Mouse (Mus musculus): ENCODE results near the gene Galk1. TPM values are rescaled to one million over a fixed set of nuclear protein-coding genes. Genes with fewer than 3 reads are reported as not detected.

The Galk1 gene
- total and polyA plus RNA-seq, 3 experiments: 253 to 326 TPM; not detected in 1

DNA sequence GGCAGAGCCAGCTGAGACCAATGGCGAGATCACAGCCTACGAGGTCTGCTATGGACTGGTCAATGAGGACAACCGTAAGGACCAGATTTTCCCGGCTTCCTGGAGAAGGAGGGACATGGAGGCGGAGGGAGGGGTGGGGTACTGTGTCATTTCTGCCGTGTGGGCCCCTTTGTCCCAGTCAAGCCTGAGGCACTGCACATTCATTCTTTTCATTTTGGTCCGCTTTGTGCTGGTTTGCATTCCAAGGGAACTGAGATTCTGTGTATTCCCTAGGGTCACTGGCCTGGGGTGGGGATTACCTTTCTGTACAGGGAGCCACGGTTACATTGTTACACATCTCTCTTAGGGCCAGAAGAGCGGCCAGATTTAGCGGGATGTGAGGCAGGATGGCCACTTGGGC is 11.9 kb downstream of the Galk1 start:
- no peak overlapping the region for H3K4me3 ChIP-seq (ENCODE audit: control insufficient read depth in 1 of 2, insufficient read depth in 1 of 2, low read depth in 2 of 2, low read length in 2 of 2)
- no peaks in the 10 kb centered on the region; the same call in 1 of the 2 replicates for H3K79me2 ChIP-seq (ENCODE audit: control insufficient read depth, insufficient read depth, low read length, poor library complexity)
- H3K9me3 ChIP-seq (replicated peaks; ENCODE audit: insufficient read depth, low read length): no peaks in the 10 kb centered on the region
- no peak for TF ChIP-seq KAT2A (conservative IDR thresholded peaks at IDR 0.05; ENCODE audit: low read depth, low read length)
- no peak for TF ChIP-seq MAFK (IDR thresholded peaks at IDR 0.05; ENCODE audit: borderline replicate concordance, low read depth, low read length)
- TF ChIP-seq JUND (IDR thresholded peaks at IDR 0.05; ENCODE audit: low read depth, low read length): no peak
- TF ChIP-seq POLR2AphosphoS5 (IDR thresholded peaks at IDR 0.05; ENCODE audit: borderline replicate concordance, low read depth, low read length): no peak
- TF ChIP-seq E2F4 (IDR thresholded peaks at IDR 0.05; ENCODE audit: borderline replicate concordance, low read depth, low read length): no peak
- TF ChIP-seq BHLHE40 (IDR thresholded peaks at IDR 0.05; ENCODE audit: borderline replicate concordance, low read depth, low read length): no peak
- TF ChIP-seq MAZ (IDR thresholded peaks at IDR 0.05; ENCODE audit: low read depth, low read length): no peak
- TF ChIP-seq TBP (IDR thresholded peaks at IDR 0.05; ENCODE audit: low read depth, low read length): no peak
- TF ChIP-seq GATA1 (IDR thresholded peaks at IDR 0.05; ENCODE audit: low read depth, low read length): no peak
- no peak for TF ChIP-seq MYC (IDR thresholded peaks at IDR 0.05; ENCODE audit: low read depth, low read length)
- no peak for TF ChIP-seq MEF2A (IDR thresholded peaks at IDR 0.05; ENCODE audit: extremely low read depth, insufficient replicate concordance, low read depth, low read length, poor library complexity, severe bottlenecking)
- no peak for TF ChIP-seq ZKSCAN1 (IDR thresholded peaks at IDR 0.05; ENCODE audit: low read depth, low read length)
- TF ChIP-seq ELF1 (IDR thresholded peaks at IDR 0.05; ENCODE audit: low read depth, low read length): no peak
- no peak for TF ChIP-seq POLR2A (IDR thresholded peaks at IDR 0.05; ENCODE audit: control insufficient read depth in 1 of 2, insufficient read depth in 1 of 2, low read depth in 1 of 2, low read length in 2 of 2, poor library complexity in 1 of 2)
- no peak for TF ChIP-seq MYB (IDR thresholded peaks at IDR 0.05; ENCODE audit: low read depth, low read length)
- no peak overlapping the region for H3K27ac ChIP-seq (ENCODE audit: control insufficient read depth, low read depth, low read length)
- H3K4me1 ChIP-seq (ENCODE audit: control insufficient read depth in 1 of 2, insufficient read depth in 2 of 2, low read length in 2 of 2): peaks cover 6 to 17% of the 10 kb centered on the region in 2 experiments
- no peak for DNase-seq (ENCODE audit: low read depth, low spot score)
- H3K27me3 ChIP-seq (ENCODE audit: control insufficient read depth in 1 of 2, insufficient read depth in 2 of 2, low read length in 2 of 2): no peaks in the 10 kb centered on the region
- H3K36me3 ChIP-seq (ENCODE audit: control insufficient read depth in 1 of 2, insufficient read depth in 2 of 2, low read length in 2 of 2): peaks cover 0 to 8% of the 10 kb centered on the region in 2 experiments; a peak in 2 of 4 replicates
- H3K9ac ChIP-seq (ENCODE audit: control insufficient read depth, low read depth, low read length, poor library complexity, severe bottlenecking): no peak overlapping the region

DNA sequence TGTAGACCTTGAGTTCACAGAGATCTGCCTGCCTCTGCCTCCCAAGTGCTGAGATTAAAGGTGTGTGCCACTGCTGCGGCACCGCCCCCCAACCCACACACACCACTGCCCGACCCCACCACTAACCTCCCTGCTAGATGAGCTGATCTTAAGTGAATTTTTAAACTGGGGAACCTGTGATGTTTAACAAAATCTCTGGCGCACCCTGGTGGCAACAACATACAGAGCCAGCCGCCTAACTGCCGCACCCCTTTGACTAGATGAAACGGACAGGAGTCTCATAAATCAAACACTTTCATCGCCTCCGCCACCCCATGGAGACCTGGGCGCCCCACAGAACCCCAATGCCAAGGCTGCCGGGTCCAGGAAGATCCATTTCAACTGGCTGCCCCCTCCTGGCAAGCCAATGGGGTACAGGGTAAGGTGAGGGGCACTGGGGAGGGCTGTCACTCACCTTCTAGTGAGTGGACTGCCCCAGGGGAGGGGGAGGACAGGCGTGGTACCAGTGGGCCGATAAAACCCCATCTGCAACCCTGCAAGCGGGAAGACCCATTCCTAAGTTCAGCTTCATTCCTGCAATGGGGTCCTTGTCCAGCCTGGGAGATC is 12.9 kb downstream of the Galk1 start:
- H3K27me3 ChIP-seq (ENCODE audit: control insufficient read depth in 1 of 2, insufficient read depth in 2 of 2, low read length in 2 of 2): no peaks in the 10 kb centered on the region
- TF ChIP-seq SIN3A (IDR thresholded peaks at IDR 0.05; ENCODE audit: low read length) (peak; percentile 53; the same call in 1 of the 2 replicates), ZC3H11A (IDR thresholded peaks at IDR 0.05; ENCODE audit: low read depth, low read length) (peak; percentile 82), POLR2AphosphoS5 (IDR thresholded peaks at IDR 0.05; ENCODE audit: borderline replicate concordance, low read depth, low read length) (no peak), SMC3 (IDR thresholded peaks at IDR 0.05; ENCODE audit: low read depth, low read length) (peak; percentile 94), MAFK (IDR thresholded peaks at IDR 0.05; ENCODE audit: borderline replicate concordance, low read depth, low read length) (no peak), MAX (IDR thresholded peaks at IDR 0.05; ENCODE audit: low read length) (no peak), BHLHE40 (IDR thresholded peaks at IDR 0.05; ENCODE audit: borderline replicate concordance, low read depth, low read length) (peak; percentile 15; the same call in 1 of the 2 replicates), ZNF384 (IDR thresholded peaks at IDR 0.05; ENCODE audit: low read depth, low read length) (peak; percentile 30; the same call in 1 of the 2 replicates), TCF12 (IDR thresholded peaks at IDR 0.05; ENCODE audit: low read depth, low read length) (0 out of 2 replicates have a peak, but pooled peaks have one; percentile 27), ETS1 (IDR thresholded peaks at IDR 0.05; ENCODE audit: low read depth, low read length) (no peak), POLR2A (IDR thresholded peaks at IDR 0.05; ENCODE audit: control insufficient read depth in 1 of 2, insufficient read depth in 1 of 2, low read depth in 1 of 2, low read length in 2 of 2, poor library complexity in 1 of 2) (no peak), CTCF (IDR thresholded peaks at IDR 0.05 in 2 of 3, conservative IDR thresholded peaks at IDR 0.05 in 1 of 3; ENCODE audit: control insufficient read depth in 1 of 3, insufficient read depth in 1 of 3, low read depth in 2 of 3, low read length in 3 of 3, poor library complexity in 1 of 3, severe bottlenecking in 1 of 3) (peak; percentile 54 to 96 (median 87)), POLR2AphosphoS2 (IDR thresholded peaks at IDR 0.05; ENCODE audit: low read length) (no peak), ELF1 (IDR thresholded peaks at IDR 0.05; ENCODE audit: low read depth, low read length) (no peak), MAZ (IDR thresholded peaks at IDR 0.05; ENCODE audit: low read depth, low read length) (peak; percentile 60), CHD1 (IDR thresholded peaks at IDR 0.05; ENCODE audit: low read depth, low read length) (no peak), CHD2 (IDR thresholded peaks at IDR 0.05; ENCODE audit: low read length) (no peak), EP300 (IDR thresholded peaks at IDR 0.05; ENCODE audit: low read depth in 1 of 2, low read length in 2 of 2) (no peak; a peak in 1 of 4 replicates), ZKSCAN1 (IDR thresholded peaks at IDR 0.05; ENCODE audit: low read depth, low read length) (no peak), MEF2A (IDR thresholded peaks at IDR 0.05; ENCODE audit: extremely low read depth, insufficient replicate concordance, low read depth, low read length, poor library complexity, severe bottlenecking) (no peak), RAD21 (IDR thresholded peaks at IDR 0.05; ENCODE audit: low read depth, low read length) (peak; percentile 89), RCOR1 (IDR thresholded peaks at IDR 0.05; ENCODE audit: low read depth, low read length) (0 out of 2 replicates have a peak, but pooled peaks have one; percentile 49), TBP (IDR thresholded peaks at IDR 0.05; ENCODE audit: low read depth, low read length) (peak; percentile 19; the same call in 1 of the 2 replicates)
- H3K4me3 ChIP-seq (ENCODE audit: control insufficient read depth in 1 of 2, insufficient read depth in 1 of 2, low read depth in 2 of 2, low read length in 2 of 2): peak overlapping the region; percentile 5 to 33; a peak in 3 of 4 replicates
- DNase-seq (ENCODE audit: low read depth, low spot score): peak; percentile 93
- H3K27ac ChIP-seq (ENCODE audit: control insufficient read depth, low read depth, low read length): no peak overlapping the region
- peaks cover 0 to 8% of the 10 kb centered on the region in 2 experiments; a peak in 2 of 4 replicates for H3K36me3 ChIP-seq (ENCODE audit: control insufficient read depth in 1 of 2, insufficient read depth in 2 of 2, low read length in 2 of 2)
- H3K9me3 ChIP-seq (replicated peaks; ENCODE audit: insufficient read depth, low read length): no peaks in the 10 kb centered on the region
- H3K9ac ChIP-seq (ENCODE audit: control insufficient read depth, low read depth, low read length, poor library complexity, severe bottlenecking): peak overlapping the region; percentile 48
- peaks cover 6 to 14% of the 10 kb centered on the region in 2 experiments for H3K4me1 ChIP-seq (ENCODE audit: control insufficient read depth in 1 of 2, insufficient read depth in 2 of 2, low read length in 2 of 2)
- no peaks in the 10 kb centered on the region for H3K79me2 ChIP-seq (ENCODE audit: control insufficient read depth, insufficient read depth, low read length, poor library complexity)
